Mouse (Mus musculus) right cerebral cortex, postnatal 14 days (tissue): ENCODE measurements at regions not wholly inside any gene's neighbourhood (a gene's known extent, or its start where the extent isn't known, plus 50 kb on each side); places are given as distances from the start of the nearest gene placed in this dataset.

ENCODE experiments used
- DNase-seq: peaks from one replicate; pipeline ENCODE4 v3.0.0; 2022

- DNase-seq = peak; percentile 23
These were observed 117.9 kb downstream of the Usp31 start for GRCm38 (mm10) chr7:121589088-121589605.

- no peak for DNase-seq
These were observed 119.3 kb downstream of the Usp31 start for GRCm38 (mm10) chr7:121587713-121588112.

DNA sequence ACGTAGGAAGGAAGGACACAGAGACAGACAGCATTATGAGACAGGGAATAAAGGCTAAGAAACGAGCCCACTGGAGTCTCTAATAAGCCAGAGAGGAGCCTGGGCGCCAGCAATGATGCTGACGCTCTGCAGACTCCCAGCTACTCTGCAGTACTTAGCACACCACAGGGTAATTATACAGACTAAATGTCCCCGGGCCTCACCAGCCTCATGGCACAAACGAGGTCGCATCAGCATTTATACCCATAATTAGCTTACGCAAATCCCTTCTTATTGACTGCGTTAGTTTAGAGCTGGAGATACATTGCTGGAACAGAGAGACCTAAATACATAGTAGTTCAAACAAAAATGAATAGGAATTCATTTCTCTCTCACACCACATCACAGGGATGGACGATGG, 121.3 kb downstream of the Usp31 start:
- DNase-seq = no peak

DNA sequence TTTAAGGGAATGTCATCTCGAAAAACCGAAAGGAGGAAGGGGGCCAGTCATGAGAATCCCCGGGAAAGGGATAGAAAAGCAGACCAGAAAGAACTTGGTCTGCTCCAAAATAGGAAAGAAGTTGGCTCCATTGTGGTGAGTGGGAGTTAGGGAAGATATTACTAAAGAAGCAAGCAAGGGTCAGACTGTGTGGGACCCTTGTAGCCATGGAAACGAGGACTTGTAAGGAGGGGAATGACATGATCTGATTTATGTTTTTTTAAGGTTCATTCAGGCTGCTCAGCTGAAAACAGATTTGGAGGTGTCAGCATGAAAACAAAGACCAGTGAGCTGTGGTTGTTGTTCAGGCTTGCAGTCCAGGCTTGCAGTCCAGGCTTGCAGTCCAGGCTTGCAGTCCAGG, 127.6 kb downstream of the Usp31 start:
- no peak for DNase-seq

- no peak for DNase-seq
These were observed 134.2 kb downstream of the Usp31 start for GRCm38 (mm10) chr7:121572681-121573335.

DNA sequence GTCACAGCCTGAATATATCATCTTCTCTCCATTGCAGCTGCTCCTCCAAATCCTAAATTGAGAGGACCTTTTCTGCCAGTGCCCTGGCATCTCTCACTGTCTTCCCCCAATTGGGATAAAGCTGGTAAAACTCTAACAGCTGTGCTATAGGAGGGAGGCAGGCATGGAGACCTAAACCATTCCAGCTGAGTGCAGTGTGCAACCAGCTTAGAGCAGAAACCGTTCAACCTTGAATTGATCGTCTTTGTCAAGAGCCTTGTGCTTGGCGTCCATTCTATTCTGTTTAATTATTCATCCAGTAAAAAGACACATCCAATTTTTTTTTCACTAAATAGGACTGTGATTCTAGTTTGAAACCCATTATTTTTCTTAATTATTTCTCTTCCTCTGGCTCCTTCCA, 135.3 kb downstream of the Usp31 start:
- no peak for DNase-seq

DNA sequence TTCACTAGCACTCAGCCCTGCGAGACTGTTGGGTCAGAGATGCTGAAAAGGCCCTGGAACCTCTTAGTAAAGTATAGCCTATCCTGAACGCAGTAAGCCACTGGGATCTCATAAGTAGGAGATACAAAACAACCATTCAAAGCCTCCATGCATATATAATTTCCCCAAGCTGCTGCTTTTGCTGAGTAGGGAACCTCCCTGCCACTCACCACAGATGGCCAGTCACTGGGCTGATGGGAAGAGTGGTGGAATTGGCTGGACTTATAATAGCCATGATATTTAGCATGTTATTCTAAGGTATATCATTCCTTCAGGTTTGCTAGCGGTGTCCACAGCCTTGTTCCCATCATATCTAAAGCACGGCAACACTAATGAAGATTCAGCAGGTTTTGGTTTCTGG, 135.8 kb downstream of the Usp31 start:
- no peak for DNase-seq

- no peak for DNase-seq
These were observed 137.8 kb downstream of the Usp31 start for GRCm38 (mm10) chr7:121569248-121569647.

DNA sequence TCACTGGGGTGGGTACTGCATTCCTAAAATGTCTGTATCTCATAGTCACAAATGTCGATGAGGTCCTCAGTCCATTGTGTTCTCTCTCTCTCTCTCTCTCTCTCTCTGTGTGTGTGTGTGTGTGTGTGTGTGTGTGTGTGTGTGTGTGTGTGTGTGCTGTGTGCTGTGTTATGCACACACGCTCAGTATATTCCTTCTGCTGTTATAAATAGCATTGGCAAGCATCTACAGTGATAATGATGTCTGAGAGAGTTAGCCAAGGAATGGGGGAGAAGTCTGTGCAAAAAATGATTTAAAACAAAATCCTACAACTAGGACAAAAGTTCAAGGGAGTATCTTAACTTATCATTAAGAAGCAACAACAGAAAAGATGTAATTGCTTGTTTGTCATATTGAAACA, 139.0 kb downstream of the Usp31 start:
- no peak for DNase-seq

- DNase-seq = peak; percentile 36
These were observed 143.5 kb downstream of the Usp31 start for GRCm38 (mm10) chr7:121563526-121563925.

DNA sequence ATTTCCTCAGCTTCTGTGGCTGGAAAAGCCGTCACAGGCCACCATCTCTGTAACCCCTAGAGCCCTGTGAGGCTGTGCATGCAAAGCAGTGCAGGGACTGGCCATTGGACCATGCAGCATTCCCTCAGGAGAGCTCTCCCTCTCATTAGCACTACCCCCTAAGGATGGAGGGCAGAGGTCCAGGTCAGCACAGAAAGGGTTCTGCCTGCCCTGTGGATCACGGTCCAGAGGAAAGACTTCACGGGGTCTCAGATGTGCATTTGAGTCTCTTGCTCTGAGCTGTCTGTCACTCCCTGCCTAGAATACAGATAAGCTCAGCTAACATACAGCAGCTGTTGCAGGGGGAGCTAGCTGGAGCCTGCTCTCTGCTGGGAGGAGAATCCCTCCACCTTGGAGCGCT, 151.6 kb downstream of the Usp31 start:
- DNase-seq = no peak
